Mouse (Mus musculus): ENCODE data around the gene Dpf1. TPM values are rescaled to one million over a fixed set of nuclear protein-coding genes. Genes with fewer than 3 reads are reported as not detected.

Gene Dpf1
- polyA plus RNA-seq, 1 experiment from 2014 or later = 13.1 TPM

GRCm38 (mm10) chr7:29289856-29290255 lies 13.9 kb upstream of the Dpf1 start:
- 70% methylated on average over 6 of the region's 6 CpGs for WGBS
- Histone ChIP-seq H3K27ac (0 out of 2 replicates have a peak overlapping the region, but pooled peaks have one; percentile 69), H3K9me3 (no peaks in the 10 kb centered on the region), H3K4me2 (peak overlapping the region; percentile 94), H3K4me1 (peaks cover 48% of the 10 kb centered on the region), H3K4me3 (peak overlapping the region; percentile 62), H3K27me3 (no peaks in the 10 kb centered on the region), H3K9ac (0 out of 2 replicates have a peak overlapping the region, but pooled peaks have one; percentile 47), H3K36me3 (no peaks in the 10 kb centered on the region)
- ATAC-seq (ENCODE audit: insufficient number of reproducible peaks, low FRiP score, low TSS enrichment, low read depth) = 0 out of 2 replicates have a peak, but pooled peaks have one; percentile 2

GRCm38 (mm10) chr7:29290691-29291485 lies 12.9 kb upstream of the Dpf1 start:
- Histone ChIP-seq H3K27me3 (no peaks in the 10 kb centered on the region), H3K9ac (no peak overlapping the region), H3K9me3 (no peaks in the 10 kb centered on the region), H3K4me1 (peaks cover 48% of the 10 kb centered on the region), H3K4me3 (no peak overlapping the region), H3K4me2 (0 out of 2 replicates have a peak overlapping the region, but pooled peaks have one; percentile 8), H3K36me3 (no peaks in the 10 kb centered on the region), H3K27ac (0 out of 2 replicates have a peak overlapping the region, but pooled peaks have one; percentile 5)
- ATAC-seq (ENCODE audit: insufficient number of reproducible peaks, low FRiP score, low TSS enrichment, low read depth) = no peak
- WGBS = 37% methylated on average over 11 of the region's 11 CpGs

GRCm38 (mm10) chr7:29291616-29292457 lies 11.9 kb upstream of the Dpf1 start:
- Histone ChIP-seq H3K27ac (0 out of 2 replicates have a peak overlapping the region, but pooled peaks have one; percentile 59), H3K4me1 (peaks cover 48% of the 10 kb centered on the region), H3K36me3 (no peaks in the 10 kb centered on the region), H3K9me3 (no peaks in the 10 kb centered on the region), H3K4me3 (no peak overlapping the region), H3K9ac (0 out of 2 replicates have a peak overlapping the region, but pooled peaks have one; percentile 26), H3K27me3 (no peaks in the 10 kb centered on the region), H3K4me2 (no peak overlapping the region)
- ATAC-seq (ENCODE audit: insufficient number of reproducible peaks, low FRiP score, low TSS enrichment, low read depth) = no peak
- 18% methylated on average over 6 of the region's 7 CpGs for WGBS

- Histone ChIP-seq H3K36me3 (no peaks in the 10 kb centered on the region), H3K4me3 (no peak overlapping the region), H3K27me3 (no peaks in the 10 kb centered on the region), H3K9ac (0 out of 2 replicates have a peak overlapping the region, but pooled peaks have one; percentile 26), H3K4me2 (no peak overlapping the region), H3K4me1 (peaks cover 48% of the 10 kb centered on the region), H3K27ac (peak overlapping the region; percentile 59; the same call in 1 of the 2 replicates), H3K9me3 (no peaks in the 10 kb centered on the region)
- 29% methylated on average over 8 of the region's 8 CpGs for WGBS
- no peak for ATAC-seq (ENCODE audit: insufficient number of reproducible peaks, low FRiP score, low TSS enrichment, low read depth)
Observed at GRCm38 (mm10) chr7:29292458-29293098, 11.2 kb upstream of the Dpf1 start.

GRCm38 (mm10) chr7:29293131-29294065 lies 10.4 kb upstream of the Dpf1 start:
- Histone ChIP-seq H3K4me2 (no peak overlapping the region), H3K9ac (0 out of 2 replicates have a peak overlapping the region, but pooled peaks have one; percentile 14), H3K4me3 (no peak overlapping the region), H3K36me3 (no peaks in the 10 kb centered on the region), H3K9me3 (no peaks in the 10 kb centered on the region), H3K27me3 (no peaks in the 10 kb centered on the region), H3K27ac (no peak overlapping the region), H3K4me1 (peaks cover 48% of the 10 kb centered on the region)
- no peak for ATAC-seq (ENCODE audit: insufficient number of reproducible peaks, low FRiP score, low TSS enrichment, low read depth)
- WGBS = 43% methylated on average over 19 of the region's 19 CpGs

- Histone ChIP-seq H3K4me1 (peaks cover 40% of the 10 kb centered on the region), H3K9me3 (no peaks in the 10 kb centered on the region), H3K9ac (no peak overlapping the region), H3K27me3 (no peaks in the 10 kb centered on the region), H3K27ac (no peak overlapping the region), H3K36me3 (no peaks in the 10 kb centered on the region), H3K4me2 (no peak overlapping the region), H3K4me3 (no peak overlapping the region)
- WGBS = 69% methylated on average over 13 of the region's 13 CpGs
- ATAC-seq (ENCODE audit: insufficient number of reproducible peaks, low FRiP score, low TSS enrichment, low read depth) = no peak
Observed at GRCm38 (mm10) chr7:29294111-29294761, 9.5 kb upstream of the Dpf1 start.

GRCm38 (mm10) chr7:29295861-29296647 lies 7.7 kb upstream of the Dpf1 start:
- no peaks in the 10 kb centered on the region for H3K36me3 ChIP-seq
- H3K4me2 ChIP-seq = no peak overlapping the region
- H3K4me1 ChIP-seq = peaks cover 30% of the 10 kb centered on the region
- 82% methylated on average over 24 of the region's 24 CpGs for WGBS
- no peak for ATAC-seq (ENCODE audit: insufficient number of reproducible peaks, low FRiP score, low TSS enrichment, low read depth)
- no peak overlapping the region for H3K9ac ChIP-seq
- H3K27me3 ChIP-seq = no peaks in the 10 kb centered on the region
- H3K9me3 ChIP-seq = no peaks in the 10 kb centered on the region
- no peak overlapping the region for H3K27ac ChIP-seq
- no peak overlapping the region for H3K4me3 ChIP-seq

GRCm38 (mm10) chr7:29296998-29297397 lies 6.8 kb upstream of the Dpf1 start:
- H3K9me3 ChIP-seq = no peaks in the 10 kb centered on the region
- no peak for ATAC-seq (ENCODE audit: insufficient number of reproducible peaks, low FRiP score, low TSS enrichment, low read depth)

GRCm38 (mm10) chr7:29301127-29301566 lies 2.6 kb upstream of the Dpf1 start:
- Histone ChIP-seq H3K4me2 (peak overlapping the region; percentile 32; the same call in 1 of the 2 replicates), H3K4me1 (peaks cover 30% of the 10 kb centered on the region), H3K27ac (no peak overlapping the region), H3K9me3 (no peaks in the 10 kb centered on the region), H3K27me3 (peaks cover 23% of the 10 kb centered on the region), H3K9ac (no peak overlapping the region), H3K36me3 (no peaks in the 10 kb centered on the region), H3K4me3 (peak overlapping the region; percentile 7; the same call in 1 of the 2 replicates)
- ATAC-seq (ENCODE audit: insufficient number of reproducible peaks, low FRiP score, low TSS enrichment, low read depth) = no peak
- WGBS = 2% methylated on average over 7 of the region's 7 CpGs

More at GRCm38 (mm10) chr7:29296998-29297397, 6.8 kb upstream of the Dpf1 start:
- no peaks in the 10 kb centered on the region for H3K27me3 ChIP-seq
- H3K27ac ChIP-seq = no peak overlapping the region
- H3K4me2 ChIP-seq = no peak overlapping the region
- no peaks in the 10 kb centered on the region for H3K36me3 ChIP-seq
- peaks cover 23% of the 10 kb centered on the region for H3K4me1 ChIP-seq
- 9% methylated on average over 10 of the region's 10 CpGs for WGBS
- H3K4me3 ChIP-seq = no peak overlapping the region
- no peak overlapping the region for H3K9ac ChIP-seq

- Histone ChIP-seq H3K4me3 (no peak overlapping the region), H3K27me3 (peaks cover 24% of the 10 kb centered on the region), H3K4me2 (no peak overlapping the region), H3K4me1 (peaks cover 40% of the 10 kb centered on the region), H3K27ac (no peak overlapping the region), H3K9me3 (no peaks in the 10 kb centered on the region), H3K9ac (no peak overlapping the region), H3K36me3 (no peaks in the 10 kb centered on the region)
- no peak for ATAC-seq (ENCODE audit: insufficient number of reproducible peaks, low FRiP score, low TSS enrichment, low read depth)
- 73% methylated on average over 7 of the region's 7 CpGs for WGBS
Observed at GRCm38 (mm10) chr7:29302641-29303040, 1.1 kb upstream of the Dpf1 start.

All from limb, embryonic 15.5 days (tissue).